Mouse (Mus musculus): ENCODE results near the gene Tuba4a.

Tuba4a gene

GRCm38 (mm10) chr1:75219531-75219930, at the start of gene Tuba4a:
Gene Tuba4a (minus strand): TSS chr1:75219865.
- no peak for DNase-seq (ENCODE audit: low spot score)

GRCm38 (mm10) chr1:75264091-75264880, 44.6 kb upstream of the Tuba4a start, which contains the start of gene Ptprn:
Gene Ptprn (minus strand): TSS chr1:75264502.
- no peak for DNase-seq (ENCODE audit: low spot score)

GRCm38 (mm10) chr1:75262969-75263951, 43.6 kb upstream of the Tuba4a start:
- peak; percentile 65 for DNase-seq (ENCODE audit: low spot score)

GRCm38 (mm10) chr1:75261278-75261677, 41.6 kb upstream of the Tuba4a start:
- no peak for DNase-seq (ENCODE audit: low spot score)

- no peak for DNase-seq (ENCODE audit: low spot score)
These were observed 35.9 kb upstream of the Tuba4a start for GRCm38 (mm10) chr1:75255516-75256046.

- DNase-seq (ENCODE audit: low spot score), result no peak
These were observed 35.0 kb upstream of the Tuba4a start for GRCm38 (mm10) chr1:75254625-75255013.

GRCm38 (mm10) chr1:75253849-75254624, 34.4 kb upstream of the Tuba4a start:
- peak; percentile 50 for DNase-seq (ENCODE audit: low spot score)

GRCm38 (mm10) chr1:75253029-75253428, 33.4 kb upstream of the Tuba4a start:
- DNase-seq (ENCODE audit: low spot score), result no peak

GRCm38 (mm10) chr1:75252308-75252707, 32.6 kb upstream of the Tuba4a start:
- no peak for DNase-seq (ENCODE audit: low spot score)

- peak; percentile 83 for DNase-seq (ENCODE audit: low spot score)
These were observed 31.7 kb upstream of the Tuba4a start for GRCm38 (mm10) chr1:75251112-75251970.

- no peak for DNase-seq (ENCODE audit: low spot score)
These were observed 30.8 kb upstream of the Tuba4a start for GRCm38 (mm10) chr1:75250498-75250897.

- no peak for DNase-seq (ENCODE audit: low spot score)
These were observed 28.5 kb upstream of the Tuba4a start for GRCm38 (mm10) chr1:75248041-75248772.

GRCm38 (mm10) chr1:75247071-75247930, 27.6 kb upstream of the Tuba4a start:
- no peak for DNase-seq (ENCODE audit: low spot score)

- DNase-seq (ENCODE audit: low spot score), result peak; percentile 51
These were observed 25.2 kb upstream of the Tuba4a start for GRCm38 (mm10) chr1:75244836-75245235.

GRCm38 (mm10) chr1:75244175-75244826, 24.6 kb upstream of the Tuba4a start:
- no peak for DNase-seq (ENCODE audit: low spot score)

- no peak for DNase-seq (ENCODE audit: low spot score)
These were observed 23.7 kb upstream of the Tuba4a start for GRCm38 (mm10) chr1:75243411-75243810.

GRCm38 (mm10) chr1:75239591-75239990, 19.9 kb upstream of the Tuba4a start:
- no peak for DNase-seq (ENCODE audit: low spot score)

All from yolk sac, embryonic 10.5 days (tissue).